Mouse (Mus musculus) adrenal gland, adult 18-20 months (tissue): ENCODE results near the gene Adcy2. TPM values are rescaled to one million over a fixed set of nuclear protein-coding genes. Genes with fewer than 3 reads are reported as not detected.

ENCODE experiments used
- DNase-seq, 2 experiments: peaks; one replicate each; pipeline ENCODE4 v3.0.0; 2021 to 2022; ENCODE audit warnings: low spot score in 2 of 2
- long read RNA-seq, 2 experiments: library from polyadenylated mRNA; stranded (forward); transcript quantifications; one replicate each; pipeline ENCODE4 v2.0.0; 2021
- total RNA-seq, 2 experiments: library from RNA; stranded (reverse); gene quantifications; 1 replicate in 1 of 2; 2 replicates in 1 of 2; pipeline ENCODE4 v1.2.3; 2021

The Adcy2 gene
- total RNA-seq: under 1 TPM; 0.64 to 0.86 TPM
- long read RNA-seq, experiment 1, full-length matches to known transcripts: 1 of 2 reads
- long read RNA-seq, experiment 1, partial matches to known transcripts: 1 of 2 reads
- long read RNA-seq, experiment 1, other reads (novel, unspliced or antisense): 0 of 2 reads
- long read RNA-seq, experiment 2: 0 reads

DNA sequence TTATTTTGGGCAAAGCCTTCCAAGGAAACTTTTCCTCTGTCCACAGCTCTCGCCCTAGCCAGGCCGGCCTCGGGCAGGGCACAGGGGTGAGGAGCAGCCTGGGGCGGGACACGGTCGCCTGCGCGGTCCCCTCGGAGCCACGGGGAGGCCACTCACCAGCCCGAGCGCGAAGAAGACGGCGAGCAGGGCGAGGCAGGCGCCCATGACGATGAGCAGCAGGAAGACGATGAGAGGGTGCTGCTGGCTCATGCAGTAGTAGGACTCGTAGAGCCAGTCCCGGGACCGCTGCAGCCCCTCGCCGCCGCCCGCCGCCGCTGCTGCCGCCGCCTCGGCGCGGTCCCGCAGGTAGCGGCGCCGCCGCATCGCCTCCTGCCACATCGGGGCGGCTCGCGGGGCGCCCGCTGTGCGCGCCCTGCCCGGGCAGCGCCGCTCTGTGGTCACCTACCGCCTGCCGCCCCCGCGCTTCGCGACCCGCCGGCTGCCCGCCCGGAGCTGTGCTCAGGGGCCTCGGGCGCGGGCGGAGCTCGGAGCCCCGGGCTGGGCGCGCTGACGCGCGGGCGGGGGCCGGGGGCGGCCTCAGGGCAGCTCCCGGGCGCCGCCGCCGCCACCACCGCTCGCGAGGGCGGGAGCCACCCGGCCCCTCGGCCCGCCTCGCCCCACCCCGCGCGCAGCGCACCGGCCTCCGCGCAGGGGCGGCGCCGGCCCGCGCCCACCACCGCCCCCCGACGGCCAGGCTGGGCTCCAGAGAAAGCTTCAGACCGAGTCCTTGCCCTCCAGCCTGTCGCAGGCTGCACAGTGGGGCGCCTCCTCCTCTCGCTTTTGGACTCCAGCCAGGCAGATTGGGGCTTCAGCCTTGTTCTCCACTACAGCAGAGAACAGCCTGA is at the start of gene Adcy2:
TSS of gene Adcy2 (minus strand) at position 624 of the 884 bp plus-strand sequence.
- DNase-seq: peak; percentile 22 to 28

- DNase-seq: no peak
Measured at GRCm38 (mm10) chr13:69036991-69037597, 37.8 kb upstream of the Adcy2 start.

DNA sequence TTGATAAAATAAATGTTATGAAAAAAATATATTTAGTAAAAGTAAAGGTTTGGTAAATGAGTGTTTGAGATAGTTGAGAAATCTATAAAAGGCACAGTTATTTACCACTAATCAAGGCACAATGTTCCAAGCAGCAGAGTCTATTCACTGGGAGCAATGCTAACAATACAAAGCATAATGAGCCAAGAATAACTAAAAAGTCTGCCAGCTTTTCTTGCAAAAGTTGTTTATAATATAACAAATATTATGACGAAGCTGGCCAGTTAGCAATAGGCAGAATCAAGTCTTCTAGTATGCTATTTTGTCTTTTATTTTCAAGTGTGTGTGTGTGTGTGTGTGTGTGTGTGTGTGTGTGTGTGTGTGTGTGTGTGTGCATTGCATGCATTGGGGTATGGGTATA is 35.3 kb upstream of the Adcy2 start:
- DNase-seq: no peak

DNA sequence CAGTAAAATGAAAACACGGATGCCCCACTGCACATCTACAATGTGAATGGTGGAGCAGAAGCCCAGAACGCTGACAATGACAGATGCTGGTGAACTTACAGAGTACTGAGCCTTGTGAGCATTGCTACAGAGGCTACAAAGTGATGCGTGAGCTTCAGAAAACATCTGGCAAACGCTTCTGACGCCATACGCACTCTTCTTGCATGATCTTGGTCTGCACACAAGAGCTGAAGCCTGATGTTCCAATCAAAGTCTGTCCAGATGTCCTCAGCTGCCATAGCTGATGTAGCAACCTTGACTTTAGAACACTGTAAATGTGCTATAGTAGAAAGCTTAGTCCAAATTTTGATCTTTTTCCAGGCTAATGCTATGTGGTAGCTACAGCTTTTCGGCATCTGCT is 34.2 kb upstream of the Adcy2 start:
- DNase-seq: no peak

- no peak for DNase-seq
Measured at GRCm38 (mm10) chr13:69029078-69029757, 29.9 kb upstream of the Adcy2 start.

GRCm38 (mm10) chr13:69024964-69025363 is 25.6 kb upstream of the Adcy2 start:
- DNase-seq: no peak

DNA sequence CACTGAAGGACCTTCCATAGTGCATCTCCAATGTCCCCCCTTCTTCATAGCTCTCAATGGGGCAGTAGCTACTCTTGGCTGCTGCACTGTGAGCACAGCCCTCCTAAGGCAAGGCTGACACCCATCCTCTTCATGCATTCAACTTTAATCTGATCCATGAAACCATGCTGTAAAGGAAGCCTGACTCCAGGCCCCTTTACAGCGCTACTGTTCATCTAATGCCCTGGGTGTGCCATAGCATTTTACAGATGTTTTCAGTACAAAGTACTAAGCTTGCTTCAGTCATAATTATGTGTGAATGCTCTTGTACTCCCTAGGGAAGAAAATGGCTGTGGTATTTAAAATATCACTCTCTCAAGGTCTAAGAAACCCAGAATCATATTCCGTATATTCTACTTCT is 23.9 kb upstream of the Adcy2 start:
- DNase-seq: no peak

GRCm38 (mm10) chr13:69020574-69020973 is 21.2 kb upstream of the Adcy2 start:
- DNase-seq: no peak

GRCm38 (mm10) chr13:69006915-69007314 is 7.6 kb upstream of the Adcy2 start:
- DNase-seq: no peak

DNA sequence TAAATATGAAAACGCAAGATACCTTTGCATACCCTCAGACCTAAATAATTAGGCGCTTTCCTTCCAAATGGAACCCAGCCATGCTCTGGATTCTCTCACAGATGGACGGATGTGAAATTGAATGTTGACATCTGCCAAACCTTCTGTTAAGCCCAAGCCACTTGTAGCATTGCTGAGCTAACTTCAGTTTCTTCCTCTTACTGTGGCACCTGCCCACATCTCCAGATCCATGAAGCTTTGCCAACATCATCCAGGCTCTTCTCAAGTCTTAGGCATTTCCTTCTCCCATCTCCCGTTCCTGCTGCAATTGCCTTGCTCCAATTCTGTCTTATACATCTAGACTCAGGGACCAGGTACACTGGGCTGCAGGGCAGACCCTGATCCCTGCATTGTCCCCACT is 6.8 kb upstream of the Adcy2 start:
- no peak for DNase-seq

DNA sequence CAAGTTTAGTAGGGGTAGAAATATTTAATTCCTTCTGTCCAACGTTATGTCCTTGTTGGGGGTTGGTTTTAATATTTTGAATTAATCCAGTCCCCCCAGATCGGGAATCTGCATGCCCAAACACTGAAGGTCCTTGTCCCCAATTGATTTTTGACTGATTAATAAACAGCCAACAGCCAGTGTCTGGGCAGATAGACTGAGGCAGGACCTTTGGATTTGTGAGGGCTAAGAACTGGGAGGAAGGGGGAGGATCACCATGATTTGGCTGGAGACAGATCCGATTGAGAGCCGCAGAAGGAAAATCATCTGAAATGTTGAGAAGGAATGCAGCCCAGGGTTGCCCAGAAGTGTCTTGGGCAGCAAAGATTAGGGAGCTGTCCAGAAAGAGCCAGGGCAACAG is 5.1 kb upstream of the Adcy2 start:
- DNase-seq: no peak

- no peak for DNase-seq
Measured at GRCm38 (mm10) chr13:69002631-69003030, 3.3 kb upstream of the Adcy2 start.

GRCm38 (mm10) chr13:69002173-69002572 is 2.8 kb upstream of the Adcy2 start:
- DNase-seq: peak in 1 of 2 experiments; percentile 29

DNA sequence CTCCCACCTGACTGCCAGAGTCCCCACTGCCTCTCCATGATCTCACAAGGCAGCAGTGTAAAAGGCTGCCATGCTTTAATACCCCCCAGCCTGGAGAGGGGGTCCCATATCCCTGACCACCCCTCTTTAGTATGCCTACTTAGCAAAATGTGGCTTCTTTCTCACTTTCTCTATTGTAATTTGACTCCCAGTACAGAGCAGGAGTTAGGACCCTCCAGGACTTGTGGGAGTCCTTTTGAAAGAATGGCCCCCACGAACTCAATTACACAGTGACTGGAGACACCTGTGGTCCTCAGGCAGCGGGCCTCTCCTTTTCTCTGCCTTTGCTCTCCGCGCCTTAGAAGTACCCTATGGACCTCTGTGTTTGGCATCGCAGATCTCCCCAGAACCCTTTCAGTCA is 485 bp upstream of the Adcy2 start:
- DNase-seq: no peak

DNA sequence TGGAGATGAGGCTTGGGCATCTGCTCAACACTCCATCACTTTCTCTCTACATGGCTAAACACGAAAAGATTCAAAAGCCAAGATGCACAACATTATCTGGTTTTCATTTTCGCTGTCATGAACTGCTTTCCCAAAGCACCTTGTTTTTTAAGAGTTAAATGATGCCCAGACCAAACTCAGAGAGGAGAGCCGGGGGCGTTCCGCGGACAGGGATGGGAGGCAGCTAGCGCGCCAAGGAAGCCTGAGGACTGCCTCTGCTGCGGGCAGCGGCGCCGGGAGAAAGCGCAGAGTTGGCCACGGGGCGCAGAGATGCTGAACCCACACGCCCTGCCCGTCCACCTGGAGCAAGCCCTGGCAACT is 803 bp downstream of the Adcy2 start:
- DNase-seq: no peak

GRCm38 (mm10) chr13:68997821-68998551 is 1.4 kb downstream of the Adcy2 start:
- DNase-seq: no peak

DNA sequence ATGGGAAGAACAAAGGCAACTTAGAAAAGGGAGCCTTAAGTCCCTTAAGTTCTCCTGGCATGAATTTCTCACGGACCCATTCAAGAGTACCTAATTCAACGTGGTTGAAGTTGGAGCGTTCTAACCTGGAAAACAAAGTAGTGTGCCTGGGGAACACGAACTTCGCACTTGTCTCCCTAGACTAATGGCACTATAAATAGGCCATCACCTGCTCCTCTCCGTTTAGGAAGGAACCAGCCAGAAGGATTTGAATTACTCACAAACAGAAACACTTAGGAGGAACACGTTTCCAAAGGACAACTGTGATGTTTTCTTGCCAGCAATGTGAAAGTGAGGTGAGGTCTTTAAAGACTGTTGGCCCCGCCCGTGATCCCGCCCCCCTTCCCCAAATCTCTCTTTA is 2.0 kb downstream of the Adcy2 start:
- no peak for DNase-seq

DNA sequence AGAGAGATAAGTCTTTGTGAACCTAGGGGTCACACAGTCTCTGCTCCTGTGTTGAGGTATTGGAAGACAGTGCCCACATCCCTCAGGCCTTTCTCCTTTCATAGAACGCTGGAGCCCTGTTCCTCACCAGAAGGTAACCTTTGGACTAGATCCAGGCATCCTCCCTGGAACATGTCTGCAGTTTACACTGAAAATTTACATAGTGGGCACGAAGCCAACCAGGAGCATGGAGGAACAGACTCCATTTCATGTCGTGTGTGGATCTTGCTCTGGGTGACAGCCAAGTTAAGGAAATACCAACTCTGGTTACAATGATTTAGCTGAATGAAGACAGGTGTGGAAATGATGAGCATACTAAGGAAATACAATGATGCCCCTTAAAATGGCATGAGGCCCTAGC is 2.7 kb downstream of the Adcy2 start:
- no peak for DNase-seq

GRCm38 (mm10) chr13:68985789-68986188 is 13.6 kb downstream of the Adcy2 start:
- DNase-seq: no peak

DNA sequence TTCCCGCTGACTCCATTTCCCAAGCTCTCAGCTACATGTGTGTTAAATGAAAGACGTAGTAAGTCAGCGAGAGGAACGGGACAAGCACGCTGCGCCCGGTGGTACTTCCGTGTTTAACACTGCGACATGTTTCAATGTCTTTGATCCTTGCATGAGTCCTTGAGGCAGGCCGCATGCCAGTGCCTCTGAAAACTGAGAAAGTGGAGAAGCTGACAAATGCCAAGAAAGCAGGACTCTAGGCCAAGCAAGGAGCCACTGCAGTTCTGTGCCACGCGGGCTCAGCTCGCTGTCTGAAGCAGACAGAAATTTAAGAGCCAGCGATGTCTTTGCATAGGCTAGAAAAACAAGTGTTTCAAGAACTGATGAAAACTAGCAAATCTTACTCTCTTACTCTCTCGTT is 15.3 kb downstream of the Adcy2 start:
- DNase-seq: no peak

DNA sequence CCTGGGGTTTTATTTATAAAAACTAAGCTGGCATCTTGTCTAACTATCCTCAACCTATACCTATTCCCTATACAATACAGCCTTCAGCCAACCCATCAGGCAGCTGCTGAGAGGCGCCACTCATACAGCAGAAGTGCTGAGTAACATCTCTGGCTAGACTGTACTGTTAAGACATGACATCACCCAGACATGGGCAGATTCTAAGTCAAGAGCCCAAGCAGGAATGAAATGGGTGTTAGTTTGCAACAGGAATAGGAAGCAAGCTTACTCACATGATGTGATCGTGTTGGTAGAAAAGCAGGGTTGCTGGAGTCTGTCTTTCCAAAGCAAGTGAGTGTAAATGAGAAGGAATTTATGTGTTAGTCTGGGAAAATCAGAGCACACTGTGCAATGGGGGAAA is 18.3 kb downstream of the Adcy2 start:
- DNase-seq: no peak
